Mouse (Mus musculus) lung, embryonic 16.5 days (tissue): Measurements from ENCODE around the gene Gm49361. TPM values are rescaled to one million over a fixed set of nuclear protein-coding genes. Genes with fewer than 3 reads are reported as not detected.

Experiments used
- ATAC-seq: fragments of 200-750 bp; cut with Nextera tagmentation; 2 replicates; pipeline ENCODE4 v1.8.0; 2017; ENCODE audit warnings: low read depth, mild to moderate bottlenecking, moderate library complexity
- H3K27ac ChIP-seq: fragments of 300-500 bp; sonication (generic); 2 replicates; pipeline ENCODE4 v1.5.1; 2014; ENCODE audit warnings: mild to moderate bottlenecking, control low read depth, low read length
- H3K27me3 ChIP-seq: fragments of 300-500 bp; sonication (generic); 2 replicates; pipeline ENCODE4 v1.6.1; 2014; ENCODE audit warnings: low read depth, low read length, mixed read lengths; ENCODE audit not compliant: control insufficient read depth, insufficient read depth
- H3K36me3 ChIP-seq: fragments of 300-500 bp; sonication (generic); 2 replicates; pipeline ENCODE4 v1.6.1; 2014; ENCODE audit warnings: low read length; ENCODE audit not compliant: control insufficient read depth, insufficient read depth
- H3K4me1 ChIP-seq: fragments of 300-500 bp; sonication (generic); replicated peaks from 2 replicates; pipeline ENCODE4 v1.6.1; 2014; ENCODE audit warnings: low read length, mixed read lengths; ENCODE audit not compliant: control insufficient read depth, insufficient read depth
- H3K4me2 ChIP-seq: fragments of 300-500 bp; sonication (generic); 2 replicates; pipeline ENCODE4 v1.6.1; 2014; ENCODE audit warnings: low read depth, low read length, control low read depth
- H3K4me3 ChIP-seq: fragments of 300-500 bp; sonication (generic); 2 replicates; pipeline ENCODE4 v1.5.1; 2014; ENCODE audit warnings: mild to moderate bottlenecking, low read length, control low read depth
- H3K9ac ChIP-seq: fragments of 300-500 bp; sonication (generic); 2 replicates; pipeline ENCODE4 v1.6.1; 2014; ENCODE audit warnings: low read length, control low read depth
- H3K9me3 ChIP-seq: fragments of 300-500 bp; sonication (generic); 2 replicates; pipeline ENCODE4 v1.6.1; 2016; ENCODE audit warnings: low read length; ENCODE audit not compliant: control insufficient read depth
- WGBS: fragments of 180-500 bp; shearing (Covaris S2); extraction: QIAGEN DNeasy Blood & Tissue Kit; methylation state at CpG from one replicate; pipeline ENCODE4 v1.1.7; 2014; 5-methylcytosine and 5-hydroxymethylcytosine counted together
- polyA plus RNA-seq: library from polyadenylated mRNA; unstranded; fragments of >200 nt; fragmentation: Nextera tagmentation; extraction: Ambion mirVana; gene quantifications from 2 replicates; pipeline ENCODE4 v1.2.1, GENCODE M21; 2015

Gm49361 gene
- polyA plus RNA-seq, 1 experiment from 2014 or later: not detected

DNA sequence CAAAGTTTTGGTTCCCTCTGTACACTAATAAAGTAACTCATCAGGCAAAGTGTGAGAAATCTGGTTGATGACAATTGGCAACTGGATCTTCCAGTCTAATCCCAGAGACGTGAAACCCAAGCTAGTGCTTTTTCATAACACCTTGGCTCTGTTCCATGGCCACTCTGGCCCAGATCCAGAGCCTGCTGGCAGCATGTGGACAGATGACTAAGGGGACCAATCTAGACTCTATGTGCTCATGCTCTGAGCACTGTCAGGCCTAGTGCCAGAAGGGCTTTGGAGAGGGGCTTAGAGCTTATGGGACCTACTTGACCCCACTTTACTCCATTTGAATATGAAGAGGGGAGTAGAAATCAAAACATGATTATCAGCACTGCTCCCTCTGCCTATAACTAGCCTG, 138.4 kb downstream of the Gm49361 start:
- Histone ChIP-seq H3K4me1 (peaks cover 22% of the 10 kb centered on the region), H3K9me3 (no peaks in the 10 kb centered on the region), H3K4me3 (no peak overlapping the region), H3K4me2 (peak overlapping the region; percentile 25; the same call in 1 of the 2 replicates), H3K36me3 (peaks cover 8% of the 10 kb centered on the region; the same call in 1 of the 2 replicates), H3K27me3 (no peaks in the 10 kb centered on the region), H3K27ac (peak overlapping the region; percentile 83), H3K9ac (no peak overlapping the region)
- WGBS: 10% methylated on average over 1 of the region's 1 CpGs
- peak; percentile 98 for ATAC-seq

DNA sequence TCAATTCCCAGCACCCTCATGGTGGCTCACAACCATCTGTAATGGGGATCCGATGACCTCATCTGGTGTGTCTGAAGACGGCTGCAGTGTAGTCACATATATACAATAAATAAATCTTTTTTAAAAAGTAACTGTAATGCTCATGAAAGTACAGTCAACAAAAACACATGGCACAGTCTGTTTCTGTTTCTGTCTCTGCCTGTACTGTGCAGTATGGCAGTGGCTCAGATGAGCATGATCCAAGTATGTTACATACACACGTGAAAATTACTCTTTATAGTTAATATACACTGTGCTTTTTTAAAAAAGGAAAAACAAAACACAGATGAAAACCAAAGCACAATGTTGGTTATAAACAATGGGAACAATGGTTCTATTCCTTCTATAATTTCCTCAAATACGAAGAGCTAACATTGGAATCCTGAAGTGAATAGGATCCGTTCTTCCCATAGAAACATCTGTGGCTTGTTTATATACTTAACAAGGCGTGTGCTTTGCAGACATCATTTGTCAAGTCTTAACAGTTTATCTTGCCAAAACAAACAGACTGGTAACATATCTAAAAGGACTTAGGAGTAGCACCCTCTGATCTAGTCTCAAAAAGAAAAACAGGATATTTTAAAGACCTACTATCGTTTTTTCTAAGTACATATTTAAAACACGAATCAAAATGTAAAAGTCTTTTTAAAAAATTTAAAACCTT, 139.1 kb downstream of the Gm49361 start:
- peaks cover 22% of the 10 kb centered on the region for H3K4me1 ChIP-seq
- H3K27ac ChIP-seq: peak overlapping the region; percentile 70
- H3K27me3 ChIP-seq: no peaks in the 10 kb centered on the region
- peaks cover 11% of the 10 kb centered on the region; the same call in 1 of the 2 replicates for H3K36me3 ChIP-seq
- no peak overlapping the region for H3K9ac ChIP-seq
- H3K4me2 ChIP-seq: peak overlapping the region; percentile 21; the same call in 1 of the 2 replicates
- no peak overlapping the region for H3K4me3 ChIP-seq
- 30% methylated on average over 8 of the region's 8 CpGs for WGBS
- ATAC-seq: peak; percentile 72
- H3K9me3 ChIP-seq: no peaks in the 10 kb centered on the region

DNA sequence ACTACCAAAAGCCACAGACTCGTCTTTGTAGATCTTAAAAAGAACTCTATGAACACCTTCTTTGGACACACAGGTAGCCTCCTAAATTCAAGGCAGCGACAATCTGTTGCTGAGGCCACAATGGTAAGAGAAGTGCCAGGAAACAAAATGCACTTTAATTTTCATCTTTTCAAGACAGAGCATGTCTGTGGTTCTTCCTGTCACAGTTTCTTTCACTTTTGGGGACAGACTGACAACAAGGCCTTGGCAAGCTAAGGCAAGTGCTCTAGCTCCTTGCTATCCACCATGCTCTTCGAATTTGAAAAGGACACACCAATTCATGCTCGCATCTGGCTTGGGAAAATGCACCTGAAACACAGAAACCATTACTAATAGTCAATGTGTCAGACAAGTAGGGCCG, 152.6 kb downstream of the Gm49361 start:
- no peaks in the 10 kb centered on the region for H3K4me1 ChIP-seq
- no peak for ATAC-seq
- H3K27me3 ChIP-seq: no peaks in the 10 kb centered on the region
- no peaks in the 10 kb centered on the region for H3K9me3 ChIP-seq
- no peak overlapping the region for H3K4me3 ChIP-seq
- H3K27ac ChIP-seq: no peak overlapping the region
- H3K36me3 ChIP-seq: peaks cover 13% of the 10 kb centered on the region
- H3K9ac ChIP-seq: no peak overlapping the region
- H3K4me2 ChIP-seq: no peak overlapping the region
- WGBS: 94% methylated on average over 5 of the region's 5 CpGs

Other genes starting within 250 kb of the Gm49361 start
- 4.1 and 4.8 TPM in 2 replicates for gene Il17d, start 221.3 kb downstream of the Gm49361 start, polyA plus RNA-seq
- 93.8 and 101 TPM in 2 replicates for gene Eef1akmt1, start 174.5 kb downstream of the Gm49361 start, polyA plus RNA-seq
- gene Xpo4, start 80.7 kb downstream of the Gm49361 start, polyA plus RNA-seq: 19.7 and 19.8 TPM in 2 replicates
- gene Lats2, start 12.3 kb upstream of the Gm49361 start, polyA plus RNA-seq: 25.2 and 25.9 TPM in 2 replicates
- gene Sap18, start 52.1 kb upstream of the Gm49361 start, polyA plus RNA-seq: 17.7 and 25.1 TPM in 2 replicates
- gene Ska3, start 80.1 kb upstream of the Gm49361 start, polyA plus RNA-seq: 38.0 and 43.8 TPM in 2 replicates
- 148 and 151 TPM in 2 replicates for gene Mrpl57, start 80.1 kb upstream of the Gm49361 start, polyA plus RNA-seq
- gene Zdhhc20, start 144.2 kb upstream of the Gm49361 start, polyA plus RNA-seq: 72.3 and 76.2 TPM in 2 replicates